In the genomic region with DNA sequence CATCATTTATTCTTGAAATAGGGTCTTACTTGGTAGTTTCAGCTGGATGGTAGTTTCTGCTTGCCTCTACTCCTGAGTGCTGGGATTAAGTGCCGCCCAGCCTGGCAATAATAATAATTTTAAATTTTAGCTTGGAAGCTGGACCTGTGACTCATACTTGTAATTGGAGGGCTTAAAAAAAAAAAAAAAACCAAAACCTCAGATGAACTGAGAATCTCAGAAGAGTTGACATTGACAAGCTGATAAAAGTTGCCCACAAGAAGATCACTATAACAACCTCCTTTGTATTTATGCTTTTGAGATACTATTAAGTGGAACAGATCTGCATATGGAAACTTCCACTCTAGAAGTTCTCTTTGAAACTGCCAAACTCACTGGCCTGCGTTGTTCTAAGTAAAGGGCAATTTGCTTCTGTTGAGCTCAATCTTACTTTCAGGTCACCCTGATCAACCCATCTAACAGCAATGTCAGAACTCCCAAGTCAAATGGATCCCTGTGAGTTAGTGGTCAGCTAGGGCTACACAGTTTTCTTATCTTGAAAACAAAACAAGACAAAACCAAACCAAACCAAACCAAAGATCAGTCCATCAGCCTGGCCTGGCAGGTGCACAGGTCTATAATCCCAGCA, we compare ENCODE assay signal across 12 mouse cellular contexts. TPM values are rescaled to one million over a fixed set of nuclear protein-coding genes. Genes with fewer than 3 reads are reported as not detected.
DNase-seq lines count a peak whose midpoint lies in the region; ATAC-seq and TF ChIP-seq lines count a peak whose summit lies in the region.
"Had no signal": no experiment of that assay in that cellular context is flagged by ENCODE, and none has a peak within 500 bp of the region (broad histone marks: within the 10 kb centered on the region; RNA-seq: fewer than 3 reads in every experiment).

No protein-coding gene starts in this region.

- no peak overlapping the region for H3K4me3 ChIP-seq in lung, postnatal 0 days (ENCODE audit: low read depth, low read length)
- no peak overlapping the region for H3K4me3 ChIP-seq in intestine, embryonic 15.5 days (replicated peaks)
- no peak overlapping the region for H3K4me3 ChIP-seq in stomach, embryonic 15.5 days (replicated peaks)
- H3K4me3 ChIP-seq in hindbrain, embryonic 13.5 days: no peak overlapping the region

- H3K36me3 ChIP-seq in lung, postnatal 0 days (ENCODE audit: insufficient read depth, low read length): no peaks in the 10 kb centered on the region
- H3K36me3 ChIP-seq in intestine, embryonic 15.5 days: no peaks in the 10 kb centered on the region
- no peaks in the 10 kb centered on the region for H3K36me3 ChIP-seq in stomach, embryonic 15.5 days
- H3K36me3 ChIP-seq in hindbrain, embryonic 13.5 days: no peaks in the 10 kb centered on the region
- H3K36me3 ChIP-seq: neural tube, embryonic 13.5 days had no signal

- no peaks in the 10 kb centered on the region for H3K27me3 ChIP-seq in lung, postnatal 0 days (replicated peaks; ENCODE audit: insufficient read depth, low read length)
- no peaks in the 10 kb centered on the region for H3K27me3 ChIP-seq in intestine, embryonic 15.5 days (replicated peaks)
- no peaks in the 10 kb centered on the region for H3K27me3 ChIP-seq in stomach, embryonic 15.5 days (replicated peaks)
- H3K27me3 ChIP-seq in hindbrain, embryonic 13.5 days: no peaks in the 10 kb centered on the region
- H3K27me3 ChIP-seq: neural tube, embryonic 13.5 days had no signal

- H3K9ac ChIP-seq in lung, postnatal 0 days (replicated peaks; ENCODE audit: low read depth): no peak overlapping the region
- no peak overlapping the region for H3K9ac ChIP-seq in intestine, embryonic 15.5 days
- no peak overlapping the region for H3K9ac ChIP-seq in stomach, embryonic 15.5 days
- no peak overlapping the region for H3K9ac ChIP-seq in hindbrain, embryonic 13.5 days

- no peaks in the 10 kb centered on the region for H3K9me3 ChIP-seq in lung, postnatal 0 days (ENCODE audit: low read length)
- no peaks in the 10 kb centered on the region for H3K9me3 ChIP-seq in intestine, embryonic 15.5 days
- no peaks in the 10 kb centered on the region for H3K9me3 ChIP-seq in stomach, embryonic 15.5 days
- H3K9me3 ChIP-seq in hindbrain, embryonic 13.5 days: no peaks in the 10 kb centered on the region
- H3K9me3 ChIP-seq: neural tube, embryonic 13.5 days had no signal

- intact Hi-C loops in heart, postnatal 10 days (cut with DNase I): loop anchor here (5.0 kb wide), 1 partner anchor 38 kb away; no protein-coding TSS in a partner anchor

- DNase-seq in heart, adult 11 months: peak; percentile 84
- no peak for DNase-seq in heart, postnatal 10 days
- DNase-seq in lung, postnatal 0 days (ENCODE audit: low spot score): no peak
- no peak for DNase-seq in lung, postnatal 25 days (ENCODE audit: low spot score)
- no peak for DNase-seq in adrenal gland, postnatal 10 days
- DNase-seq: embryo, embryonic 11 days; lung, adult 2 months had no signal

- H3K27ac ChIP-seq in lung, postnatal 0 days (ENCODE audit: low read length): 0 out of 2 replicates have a peak overlapping the region, but pooled peaks have one; percentile 88
- no peak overlapping the region for H3K27ac ChIP-seq in intestine, embryonic 15.5 days
- peak overlapping the region; percentile 93; the same call in 1 of the 2 replicates for H3K27ac ChIP-seq in stomach, embryonic 15.5 days
- H3K27ac ChIP-seq in hindbrain, embryonic 13.5 days: no peak overlapping the region

- no peak for ATAC-seq in lung, postnatal 0 days
- ATAC-seq in intestine, embryonic 15.5 days: no peak
- ATAC-seq in stomach, embryonic 15.5 days (ENCODE audit: insufficient read depth, low FRiP score, low read depth): no peak
- ATAC-seq in hindbrain, embryonic 13.5 days (ENCODE audit: low FRiP score): no peak
- ATAC-seq: activated CD4-positive, CD25-positive, alpha-beta regulatory T cell, adult 4 months had no signal

- TF ChIP-seq CTCF in lung, postnatal 0 days (IDR thresholded peaks at IDR 0.05): no peak

- WGBS in lung, postnatal 0 days: 80% methylated on average over 2 of the region's 2 CpGs
- WGBS in intestine, embryonic 15.5 days: 69% methylated on average over 2 of the region's 2 CpGs
- WGBS in stomach, embryonic 15.5 days: 76% methylated on average over 2 of the region's 2 CpGs
- 86% methylated on average over 2 of the region's 2 CpGs for WGBS in hindbrain, embryonic 13.5 days

- TF ChIP-seq EP300 in lung, postnatal 0 days (IDR thresholded peaks at IDR 0.05): no peak

- H3K4me2 ChIP-seq in lung, postnatal 0 days (replicated peaks; ENCODE audit: low read depth, low read length): peak overlapping the region; percentile 68; the same call in 1 of the 2 replicates
- H3K4me2 ChIP-seq in intestine, embryonic 15.5 days (replicated peaks): peak overlapping the region; percentile 72
- peak overlapping the region; percentile 73; the same call in 1 of the 2 replicates for H3K4me2 ChIP-seq in stomach, embryonic 15.5 days
- H3K4me2 ChIP-seq in hindbrain, embryonic 13.5 days: no peak overlapping the region

- H3K4me1 ChIP-seq in lung, postnatal 0 days (ENCODE audit: insufficient read depth, low read depth, low read length): peaks cover 13% of the 10 kb centered on the region; the same call in 1 of the 2 replicates
- peaks cover 7% of the 10 kb centered on the region; the same call in 1 of the 2 replicates for H3K4me1 ChIP-seq in intestine, embryonic 15.5 days (replicated peaks)
- H3K4me1 ChIP-seq in stomach, embryonic 15.5 days: peaks cover 6% of the 10 kb centered on the region; the same call in 1 of the 2 replicates
- H3K4me1 ChIP-seq in hindbrain, embryonic 13.5 days (replicated peaks): peaks cover 12% of the 10 kb centered on the region

RNA-seq across cellular contexts. Expression of a gene that starts 1.6 kb away (rescaled TPM):
- 10 to 100 TPM; 20.5 to 30.7 TPM for total RNA-seq in heart, postnatal 10 days (2021)
- polyA plus RNA-seq in lung, postnatal 0 days (2015; fragmentation: Nextera tagmentation; extraction: Ambion mirVana): 7.9 and 8.6 TPM in 2 replicates
- 26.3 and 31.1 TPM in 2 replicates for polyA plus RNA-seq in intestine, embryonic 15.5 days (2015; fragmentation: Nextera tagmentation; extraction: Ambion mirVana)
- 30.1 and 34.7 TPM in 2 replicates for polyA plus RNA-seq in stomach, embryonic 15.5 days (2015; fragmentation: Nextera tagmentation; extraction: Ambion mirVana)
- 5.2 TPM in 2 replicates for polyA plus RNA-seq in hindbrain, embryonic 13.5 days (2015; fragmentation: Nextera tagmentation; extraction: Ambion mirVana)
- total RNA-seq in adrenal gland, postnatal 10 days (2021): 10 to 100 TPM; 15.2 to 16.1 TPM

RNA-seq across cellular contexts. Expression of a gene that starts 59.3 kb away (rescaled TPM):
- 10 to 100 TPM; 11.0 to 12.3 TPM for total RNA-seq in heart, postnatal 10 days (2021)
- 10.6 and 12.1 TPM in 2 replicates for polyA plus RNA-seq in lung, postnatal 0 days (2015; fragmentation: Nextera tagmentation; extraction: Ambion mirVana)
- 15.0 and 15.6 TPM in 2 replicates for polyA plus RNA-seq in intestine, embryonic 15.5 days (2015; fragmentation: Nextera tagmentation; extraction: Ambion mirVana)
- 15.8 and 16.2 TPM in 2 replicates for polyA plus RNA-seq in stomach, embryonic 15.5 days (2015; fragmentation: Nextera tagmentation; extraction: Ambion mirVana)
- polyA plus RNA-seq in hindbrain, embryonic 13.5 days (2015; fragmentation: Nextera tagmentation; extraction: Ambion mirVana): 17.9 and 19.9 TPM in 2 replicates
- 10 to 100 TPM; 10.3 to 14.9 TPM for total RNA-seq in adrenal gland, postnatal 10 days (2021)

Comparison
In these comparisons a context has a peak if more than half of its experiments do, and no peak if none do; other contexts are left out.
1. H3K27ac ChIP-seq: peak in lung, postnatal 0 days (single experiment) and stomach, embryonic 15.5 days (single experiment); none in intestine, embryonic 15.5 days (single experiment) and hindbrain, embryonic 13.5 days (single experiment).